Mouse (Mus musculus) cerebellum, adult 11-12 months (tissue): ENCODE measurements around the gene Rnase13.
"Not testable (repeated sequence)": the region's sequence is repeated elsewhere in the genome, so short reads cannot be mapped to it uniquely, and the experiment has no call there.

Source experiments
- DNase-seq: peaks from one replicate; pipeline ENCODE4 v3.0.0; 2022

Rnase13 gene

DNA sequence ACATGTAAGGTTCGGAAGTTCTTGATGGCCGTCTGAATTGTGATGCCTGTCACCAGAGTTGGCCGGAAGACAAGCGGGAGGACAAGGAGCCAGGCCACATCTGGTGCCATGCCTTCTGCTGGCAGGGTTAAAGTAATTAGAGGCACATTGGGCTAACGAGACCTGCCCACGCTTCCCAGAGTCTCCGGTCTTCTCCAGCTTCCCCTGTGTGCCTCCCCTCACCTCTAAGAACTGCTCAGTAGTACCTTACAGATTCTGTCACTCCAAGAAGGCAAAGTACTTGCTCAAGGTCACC is at the start of gene Rnase13:
Gene Rnase13, minus strand, starts transcription at position 203 of the 295 bp plus-strand sequence.
- no peak for DNase-seq

DNA sequence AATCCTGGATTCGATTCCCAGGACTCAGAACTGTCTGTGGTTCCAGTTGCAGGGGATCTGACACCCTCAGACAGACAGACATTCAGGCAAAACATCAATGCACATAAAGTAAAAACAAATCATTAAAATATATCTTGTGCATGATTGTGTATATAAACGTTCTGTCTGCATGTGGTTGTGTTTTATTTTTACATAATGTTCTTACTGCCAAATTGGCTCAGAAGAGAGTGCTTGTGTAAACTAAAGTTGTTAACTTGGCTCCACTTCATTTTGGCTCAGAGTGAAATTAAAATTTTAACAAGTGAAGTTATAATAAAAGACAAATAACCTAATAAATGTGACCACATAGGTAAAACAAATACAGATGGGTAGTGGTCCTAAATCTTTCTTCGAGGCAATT is 44.8 kb upstream of the Rnase13 start:
- DNase-seq, result no peak

- no peak for DNase-seq
These were observed 37.7 kb upstream of the Rnase13 start for GRCm38 (mm10) chr14:51960316-51960715.

- DNase-seq, result no peak
These were observed 20.8 kb upstream of the Rnase13 start for GRCm38 (mm10) chr14:51943336-51943735.

GRCm38 (mm10) chr14:51942236-51942635 is 19.7 kb upstream of the Rnase13 start:
- no peak for DNase-seq

DNA sequence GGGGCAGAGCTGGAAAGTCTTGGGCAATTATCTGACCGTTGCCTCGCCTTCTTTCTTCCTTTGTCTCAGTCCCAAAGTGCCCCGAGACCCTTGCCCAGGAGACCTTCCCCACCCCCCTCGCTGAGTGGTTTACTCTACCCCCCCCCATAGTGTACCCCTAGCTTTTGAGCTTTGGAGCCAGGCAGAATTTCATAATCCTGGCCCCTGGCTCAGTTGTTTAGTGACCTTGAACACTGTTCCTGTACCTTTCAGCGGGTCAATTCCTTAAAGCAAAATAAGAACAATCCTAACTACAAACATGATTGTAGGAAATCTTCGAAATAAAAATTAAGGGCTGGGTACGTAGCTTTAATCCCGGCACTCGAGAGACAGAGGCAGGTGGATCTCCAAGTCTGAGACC is 19.0 kb upstream of the Rnase13 start:
- no peak for DNase-seq

DNA sequence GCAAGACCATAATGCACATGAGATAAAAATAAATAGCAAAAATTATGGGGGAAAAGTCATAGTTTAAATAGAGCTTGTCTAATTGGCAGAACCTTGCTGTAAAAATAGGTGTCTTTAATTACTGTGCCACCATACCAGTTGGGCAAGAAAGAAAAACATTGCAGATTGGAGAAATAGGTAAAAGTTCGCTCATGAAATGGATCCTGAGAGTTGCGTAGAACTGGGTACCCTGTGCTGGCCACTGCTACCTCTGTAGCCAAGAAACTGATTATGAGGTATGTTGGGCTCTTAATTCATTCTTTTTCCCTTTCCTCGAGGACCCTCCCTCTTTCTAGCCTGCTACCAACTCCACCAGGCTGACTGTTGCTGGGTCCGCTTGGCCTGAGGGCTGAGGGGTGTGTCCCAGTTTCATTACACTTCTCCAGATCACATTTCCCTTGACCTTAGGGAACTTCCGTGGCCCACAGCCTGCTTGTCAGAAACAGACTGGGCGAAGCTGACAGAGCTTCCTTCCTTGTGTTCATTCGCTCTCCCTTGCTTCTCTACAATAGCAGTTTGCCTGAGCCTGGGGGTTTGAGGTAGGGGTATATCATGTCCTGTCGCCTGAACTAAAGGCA is 18.5 kb upstream of the Rnase13 start:
- no peak for DNase-seq

DNA sequence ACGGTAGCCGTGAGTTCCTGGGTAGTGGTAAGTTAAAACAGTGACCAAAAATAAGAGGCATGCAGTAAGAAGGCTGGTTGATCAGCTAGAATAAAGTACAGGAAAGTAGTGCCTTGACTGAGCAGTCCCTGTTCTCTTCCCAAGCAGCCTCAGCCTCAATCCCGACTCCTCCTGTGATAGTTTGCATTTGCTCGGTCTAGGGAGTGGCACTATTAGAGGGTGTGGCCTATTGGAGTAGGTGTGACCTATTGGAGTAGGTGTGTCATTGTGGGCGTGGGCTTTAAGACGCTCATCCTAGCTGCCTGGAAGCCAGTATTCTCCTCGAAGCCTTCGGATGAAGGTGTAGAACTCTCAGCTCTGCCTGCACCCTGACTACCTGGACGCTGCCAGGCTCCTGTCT is 16.4 kb upstream of the Rnase13 start:
- DNase-seq, result no peak

- DNase-seq, result no peak
These were observed 9.8 kb upstream of the Rnase13 start for GRCm38 (mm10) chr14:51932092-51933020.

- peak; percentile 28 for DNase-seq
These were observed 8.3 kb upstream of the Rnase13 start for GRCm38 (mm10) chr14:51930824-51931223.

GRCm38 (mm10) chr14:51929968-51930367 is 7.4 kb upstream of the Rnase13 start:
- DNase-seq, result no peak

GRCm38 (mm10) chr14:51929309-51929943 is 6.9 kb upstream of the Rnase13 start:
- no peak for DNase-seq

DNA sequence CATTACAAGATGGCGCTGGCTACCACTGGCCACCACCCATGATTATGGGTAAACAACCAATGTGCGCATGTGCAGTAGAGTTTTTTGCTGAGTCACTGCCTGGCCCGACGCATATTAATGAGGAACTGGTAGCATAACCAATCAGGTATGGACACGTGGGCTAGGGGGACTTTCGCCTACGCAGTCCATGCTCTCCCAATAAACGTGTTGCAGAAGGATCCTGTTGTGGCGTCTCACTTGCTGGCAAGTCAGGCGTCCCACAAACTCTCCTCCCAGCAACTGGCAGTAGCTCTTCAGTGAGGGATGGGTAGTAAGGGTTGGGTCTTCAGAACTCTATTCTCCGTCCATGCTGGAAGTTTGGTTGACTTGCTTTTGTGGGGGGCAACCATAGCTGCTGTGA is 4.4 kb upstream of the Rnase13 start:
- not testable (repeated sequence) for DNase-seq

DNA sequence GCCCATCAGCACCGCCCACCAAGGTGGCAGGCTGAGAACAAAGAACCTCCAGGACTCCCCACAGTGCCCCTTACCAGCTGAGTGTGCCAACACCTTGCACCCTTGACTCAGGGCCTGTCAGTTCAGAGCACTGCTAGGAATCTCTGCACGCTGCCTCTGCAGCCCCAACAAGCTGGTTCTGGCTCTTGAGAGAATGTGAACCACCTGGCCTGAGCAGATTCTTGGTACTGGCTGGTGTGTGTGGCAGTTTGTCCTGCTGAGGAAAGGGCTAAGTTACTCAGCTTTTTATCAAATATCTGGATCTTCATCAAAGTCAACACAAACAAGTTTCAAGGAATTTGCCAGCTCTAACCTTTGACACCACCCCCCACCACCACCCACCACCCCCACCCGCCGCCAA is 919 bp upstream of the Rnase13 start:
- no peak for DNase-seq

- DNase-seq, result no peak
These were observed 337 bp upstream of the Rnase13 start for GRCm38 (mm10) chr14:51922910-51923309.

- DNase-seq, result peak; percentile 44
These were observed 608 bp downstream of the Rnase13 start for GRCm38 (mm10) chr14:51921759-51922570.

- DNase-seq, result no peak
These were observed 3.6 kb downstream of the Rnase13 start for GRCm38 (mm10) chr14:51918966-51919365.

- no peak for DNase-seq
These were observed 4.4 kb downstream of the Rnase13 start, which contains the start of gene Tppp2 for GRCm38 (mm10) chr14:51918125-51918524. Gene Tppp2 (plus strand): TSS chr14:51918425.

DNA sequence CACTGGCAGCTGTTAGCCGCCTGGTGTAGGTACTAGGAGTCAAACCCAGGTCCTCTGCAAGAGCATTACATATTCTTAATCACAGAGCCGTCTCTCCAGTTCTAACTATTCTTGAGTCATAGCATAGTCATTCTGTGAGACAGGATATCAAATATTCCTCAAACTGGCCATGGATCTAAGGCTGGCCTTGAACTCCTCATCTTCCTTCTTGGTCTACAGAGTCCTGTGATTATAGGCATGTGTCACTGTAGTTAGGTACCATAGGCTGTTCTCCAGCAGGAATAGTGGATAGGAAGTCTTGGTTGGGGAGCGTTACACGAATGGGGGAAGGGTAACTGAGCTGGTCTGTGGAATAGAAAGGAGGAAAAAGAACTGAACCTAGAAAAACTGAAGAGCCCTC is 6.0 kb downstream of the Rnase13 start:
- no peak for DNase-seq

GRCm38 (mm10) chr14:51915030-51915429 is 7.5 kb downstream of the Rnase13 start:
- DNase-seq, result no peak

DNA sequence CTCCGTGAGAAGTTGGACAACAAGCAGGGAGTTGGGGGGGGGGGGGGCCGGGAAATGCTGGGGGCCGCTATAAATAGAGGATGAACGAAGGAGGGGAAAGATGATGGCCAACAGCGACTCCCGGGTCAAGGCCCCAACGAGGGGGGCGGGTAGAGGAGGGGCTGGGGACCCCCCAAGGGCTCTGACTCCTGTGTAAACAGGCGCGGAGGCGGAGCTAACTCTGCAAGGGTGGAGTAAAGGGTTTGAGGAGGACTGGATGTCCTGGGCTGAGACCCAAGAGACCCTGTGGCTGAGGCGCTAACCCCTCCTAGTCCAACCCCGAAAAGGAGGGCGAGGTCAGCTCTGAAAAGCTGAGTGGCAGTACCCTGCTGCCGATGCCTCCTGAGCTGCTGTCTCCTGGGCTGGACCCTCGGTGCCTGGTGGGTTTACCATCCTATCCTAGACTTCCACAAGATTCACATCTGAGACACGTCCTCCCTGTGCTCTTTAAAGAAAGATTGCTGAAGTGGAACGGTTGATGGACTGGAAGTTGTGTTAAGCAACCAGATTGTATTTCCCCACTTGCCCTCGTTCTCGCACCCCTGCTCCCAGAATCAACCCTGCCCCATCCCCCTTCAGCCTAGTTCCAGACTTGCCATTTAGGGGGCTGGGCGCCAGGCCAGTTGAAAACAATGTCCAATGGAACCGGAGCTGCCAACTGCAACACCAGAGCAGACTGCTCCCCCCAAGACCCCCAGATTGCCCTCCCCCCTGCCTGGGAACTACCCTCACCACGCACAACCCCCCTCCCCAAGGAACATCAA is 8.4 kb downstream of the Rnase13 start, which contains the start of gene Ndrg2:
Gene Ndrg2, minus strand, starts transcription at position 199 of the 803 bp plus-strand sequence.
- DNase-seq, result peak; percentile 79
